Mouse (Mus musculus): ENCODE results near the gene Dop1b. TPM values are rescaled to one million over a fixed set of nuclear protein-coding genes. Genes with fewer than 3 reads are reported as not detected.
A peak's percentile ranks its signal among the peaks of the same experiment; 100 is the strongest.
"Not testable (repeated sequence)": the region's sequence is repeated elsewhere in the genome, so short reads cannot be mapped to it uniquely, and the experiment has no call there.

The Dop1b gene
- total RNA-seq (2021): 100 to 1,000 TPM in 1 of 2 experiments, 10 to 100 TPM in 1; 90.5 to 103 TPM

DNA sequence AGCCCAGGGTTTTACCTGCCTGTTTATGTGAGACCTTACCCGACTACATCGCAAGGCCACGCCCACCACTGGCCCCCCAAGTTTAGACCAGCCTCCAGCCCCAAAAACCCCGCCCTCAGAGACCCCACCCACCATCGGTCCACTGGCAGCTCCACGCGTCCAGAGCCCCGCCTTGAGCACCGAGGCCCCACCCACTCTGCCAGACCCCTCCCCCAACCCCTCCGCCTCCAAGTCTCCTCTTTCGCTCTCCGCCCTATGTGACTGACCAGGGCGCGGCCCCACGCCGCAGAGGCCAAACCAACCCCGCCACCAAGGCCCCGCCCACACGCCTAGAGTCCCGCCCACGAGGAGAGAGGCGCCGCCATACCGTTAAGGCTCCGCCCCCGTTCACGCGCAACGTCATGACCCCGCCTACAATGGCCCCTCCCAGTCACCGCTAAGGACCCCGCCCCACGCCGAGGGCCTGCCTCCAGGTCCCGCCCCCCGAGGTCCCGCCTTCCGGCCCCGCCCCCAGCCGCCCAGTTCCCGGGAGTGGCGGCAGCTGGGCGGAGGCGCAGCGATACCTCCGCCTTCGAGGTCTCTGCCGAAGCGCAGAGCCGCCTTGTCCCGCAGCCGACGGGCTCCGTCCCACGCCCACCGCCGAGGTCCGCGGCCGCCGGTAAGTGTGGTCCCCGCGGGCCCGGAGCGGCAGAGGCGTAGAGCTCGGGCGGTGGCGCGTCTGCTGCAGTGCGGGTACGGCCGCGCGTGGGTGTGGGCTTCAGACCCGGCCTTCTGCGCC is at the start of gene Dop1b:
Dop1b (plus strand) TSS at position 494 of the 778 bp plus-strand sequence.
- intact Hi-C loops (cut with DNase I): no loop called here
- DNase-seq (ENCODE audit: low spot score in 2 of 2): peak; percentile 98

DNA sequence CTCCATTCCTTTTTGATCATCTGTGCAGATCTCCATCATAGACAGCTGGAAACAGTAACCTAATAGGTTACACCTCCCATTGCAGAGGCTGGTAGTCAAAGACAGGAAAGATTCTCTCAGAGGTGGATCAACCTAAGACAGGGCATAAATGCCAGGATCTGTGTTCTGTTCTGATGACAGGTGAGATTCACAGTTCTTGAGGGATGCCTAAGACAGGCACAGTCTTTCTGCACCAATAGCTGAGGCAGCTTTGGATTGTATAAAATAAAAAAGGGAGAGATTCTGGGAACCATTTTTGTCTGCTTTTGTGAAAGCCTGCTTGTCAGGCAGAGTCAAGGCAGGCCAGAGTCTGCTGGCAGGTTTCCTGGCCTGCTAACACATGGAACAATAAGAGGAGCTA is 43.7 kb upstream of the Dop1b start:
- intact Hi-C loops (cut with DNase I): no loop called here
- no peak for DNase-seq (ENCODE audit: low spot score in 2 of 2)

DNA sequence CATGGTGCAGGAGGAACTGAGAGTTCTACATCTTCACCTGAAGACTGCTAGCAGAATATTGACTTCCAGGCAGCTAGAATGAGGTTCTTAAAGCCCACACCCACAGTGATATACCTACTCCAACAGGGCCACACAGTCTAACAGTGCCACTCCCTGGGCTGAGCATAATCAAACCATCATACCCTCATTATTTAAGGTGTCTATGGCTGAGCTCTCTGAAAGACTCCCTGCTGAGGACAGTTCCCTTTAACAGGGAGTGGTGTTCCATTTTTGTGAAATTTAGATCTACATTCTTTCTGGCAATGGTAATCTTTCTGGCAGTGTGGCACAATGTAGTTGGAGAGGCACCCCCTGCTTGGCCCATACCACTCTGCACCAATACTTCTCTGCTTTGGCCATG is 42.2 kb upstream of the Dop1b start:
- no peak for DNase-seq (ENCODE audit: low spot score in 2 of 2)
- intact Hi-C loops (cut with DNase I): no loop called here

DNA sequence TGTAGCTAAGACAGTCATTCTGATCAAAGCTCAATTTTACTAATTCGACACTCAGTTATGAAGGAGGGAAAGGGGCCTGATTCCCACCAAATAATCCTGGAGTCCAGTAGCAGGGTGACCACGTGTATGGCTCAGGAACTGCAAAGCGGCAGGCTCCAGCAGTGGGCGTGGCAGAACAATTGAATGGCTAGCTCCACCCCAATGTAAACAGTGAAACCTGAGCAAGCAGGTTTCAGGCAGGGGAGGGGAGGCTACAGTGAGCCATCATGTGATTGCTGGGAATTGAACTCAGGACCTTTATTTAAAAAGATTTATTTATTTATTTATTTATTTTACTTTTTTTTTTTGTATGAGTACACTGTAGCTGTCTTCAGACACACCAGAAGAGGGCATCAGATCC is 41.2 kb upstream of the Dop1b start:
- DNase-seq (ENCODE audit: low spot score in 2 of 2); intact Hi-C loops (cut with DNase I): not testable (repeated sequence)

DNA sequence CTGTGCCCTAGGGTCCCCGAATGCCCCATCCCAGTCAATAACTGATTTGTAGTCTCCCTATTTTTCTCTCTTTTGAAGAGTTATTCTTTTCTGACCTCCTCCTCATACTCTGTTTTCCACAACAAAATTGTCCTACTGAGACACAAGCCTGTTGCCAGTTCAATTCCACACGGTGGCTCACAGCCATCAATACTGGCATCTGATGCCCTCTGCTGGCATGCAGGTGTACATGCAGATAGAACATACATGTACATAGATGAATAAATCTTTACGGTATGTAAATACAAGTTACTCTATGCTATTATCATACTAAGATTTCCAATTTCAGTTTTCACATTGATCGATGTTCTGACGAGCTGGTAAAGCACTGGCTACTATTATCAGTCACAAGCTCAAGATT is 40.6 kb upstream of the Dop1b start:
- intact Hi-C loops (cut with DNase I): no loop called here
- no peak for DNase-seq (ENCODE audit: low spot score in 2 of 2)

DNA sequence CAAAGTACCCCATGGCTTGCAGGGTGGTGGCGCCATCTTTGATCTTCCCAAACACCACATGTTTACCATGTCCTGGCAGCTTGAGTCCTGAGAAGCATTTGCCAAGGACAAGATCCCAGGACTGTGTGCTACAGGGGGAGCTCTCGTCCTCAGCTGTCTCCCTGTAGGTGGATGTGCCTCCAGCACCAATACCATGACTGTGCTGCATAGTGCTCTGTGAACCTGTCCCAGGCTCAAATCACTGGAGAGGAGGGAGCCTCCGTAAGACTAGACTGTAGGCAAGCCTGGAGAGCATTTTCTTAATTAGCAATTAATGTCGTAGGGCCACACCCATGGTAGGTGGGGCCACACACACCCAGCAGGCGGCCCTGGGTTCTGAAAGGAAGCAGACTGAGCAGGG is 35.3 kb upstream of the Dop1b start:
- intact Hi-C loops (cut with DNase I): no loop called here
- no peak for DNase-seq (ENCODE audit: low spot score in 2 of 2)

DNA sequence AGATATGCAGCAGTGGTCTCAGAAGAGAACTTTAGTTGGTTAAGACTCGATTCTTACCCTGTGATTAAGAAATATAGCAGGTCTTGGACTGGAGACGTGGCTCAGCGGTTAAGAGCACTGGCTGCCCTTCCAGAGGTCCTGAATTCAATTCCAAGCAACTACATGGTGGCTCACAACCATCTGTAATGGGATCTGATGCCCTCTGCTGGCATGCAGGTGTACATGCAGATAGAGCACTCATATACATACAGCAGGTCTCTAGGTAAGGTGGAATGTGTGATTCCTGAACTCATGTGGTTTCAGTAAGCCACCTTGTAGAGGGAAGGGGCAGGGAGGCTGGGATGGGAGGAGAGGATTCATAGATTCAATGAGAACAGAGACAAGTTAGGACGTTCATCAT is 33.5 kb upstream of the Dop1b start:
- intact Hi-C loops (cut with DNase I): no loop called here
- no peak for DNase-seq (ENCODE audit: low spot score in 2 of 2)

DNA sequence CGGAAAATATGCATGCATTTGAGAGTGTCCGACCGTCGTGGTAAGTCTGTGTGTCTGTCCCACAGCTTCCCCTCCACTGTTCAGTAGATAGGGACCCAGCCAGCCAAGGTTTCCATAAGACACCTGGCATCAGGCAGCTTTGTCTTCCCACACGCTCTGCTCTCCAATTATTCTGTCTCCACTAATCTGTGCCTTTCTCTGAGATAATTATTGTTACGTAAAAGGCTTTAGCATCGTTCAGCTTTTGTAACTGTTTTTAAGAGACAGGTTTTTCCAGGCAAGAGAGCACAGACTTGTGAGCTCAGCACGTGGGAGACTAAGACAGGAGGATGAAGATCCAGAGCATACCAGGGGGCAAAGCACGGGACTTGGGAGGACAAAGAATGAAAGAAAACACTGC is 32.5 kb upstream of the Dop1b start:
- intact Hi-C loops (cut with DNase I): no loop called here
- DNase-seq (ENCODE audit: low spot score in 2 of 2): no peak

DNA sequence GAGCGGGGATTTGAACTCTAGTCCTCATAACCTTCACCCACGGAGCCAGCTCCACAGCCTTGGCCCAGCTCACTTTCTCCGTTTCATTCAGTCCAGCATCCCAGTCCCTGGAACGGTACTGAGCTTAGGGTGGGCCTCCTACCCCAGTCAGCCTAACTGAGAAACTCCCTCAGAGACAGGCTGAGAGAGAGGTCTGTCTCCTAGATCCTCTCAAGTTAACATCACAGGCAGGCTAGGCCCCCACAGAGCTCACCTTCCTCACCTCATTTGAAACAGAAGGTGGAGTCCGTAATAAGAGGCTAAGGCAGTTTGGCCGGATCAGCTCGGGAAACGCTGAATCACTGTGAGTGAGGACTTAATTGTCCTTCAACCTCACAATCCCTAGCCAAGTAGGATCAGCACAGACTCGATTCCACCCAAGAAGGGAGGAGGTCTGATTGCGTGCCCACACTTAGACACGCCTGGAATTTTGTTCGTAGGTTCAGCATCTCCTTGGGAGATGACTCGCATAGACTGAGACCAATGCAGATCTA is 29.5 kb upstream of the Dop1b start:
- DNase-seq (ENCODE audit: low spot score in 2 of 2): no peak
- intact Hi-C loops (cut with DNase I): loop anchor here (10.0 kb wide), 1 partner anchor 83 kb away; no protein-coding TSS in a partner anchor

DNA sequence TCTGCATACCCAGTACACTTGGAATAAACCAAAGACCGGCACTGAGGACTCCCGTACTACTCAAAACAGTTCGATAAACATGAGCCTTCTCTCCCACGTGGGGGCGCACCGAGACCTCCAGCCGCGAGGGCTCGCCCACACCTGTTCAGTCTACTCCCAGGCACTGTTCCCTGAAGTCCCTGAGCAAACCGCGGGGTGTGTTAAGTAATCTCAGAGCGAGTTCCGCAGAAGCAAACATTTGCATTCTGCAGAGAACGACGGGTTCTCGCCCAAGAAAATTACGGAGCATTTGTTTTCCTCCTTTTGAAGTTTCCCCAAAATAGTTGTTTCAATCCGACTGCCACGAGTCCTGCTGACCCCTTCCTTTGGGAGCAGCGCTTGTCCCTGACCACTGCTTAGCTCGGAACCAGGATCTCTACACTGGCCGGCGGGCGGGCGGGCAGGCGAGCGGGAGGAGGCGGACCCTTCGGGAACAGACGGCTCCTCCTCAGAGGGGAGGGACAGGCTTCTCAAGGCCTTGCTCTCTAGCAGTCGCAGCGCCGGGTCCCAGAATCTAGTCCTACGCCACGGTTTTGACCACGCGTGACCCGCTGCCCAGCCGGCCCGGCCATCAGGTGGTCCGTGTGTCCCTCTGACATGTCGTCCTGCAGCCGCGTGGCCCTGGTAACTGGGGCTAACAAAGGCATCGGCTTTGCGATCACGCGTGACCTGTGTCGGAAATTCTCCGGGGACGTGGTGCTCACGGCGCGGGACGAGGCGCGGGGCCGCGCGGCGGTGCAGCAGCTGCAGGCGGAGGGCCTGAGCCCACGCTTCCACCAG is 28.8 kb upstream of the Dop1b start, which contains the start of gene Cbr3:
Cbr3 (plus strand) TSS at position 527 of the 819 bp plus-strand sequence.
- peak; percentile 73 to 75 for DNase-seq (ENCODE audit: low spot score in 2 of 2)
- intact Hi-C loops (cut with DNase I): loop anchor here (10.0 kb wide), 1 partner anchor 82 kb away; no protein-coding TSS in a partner anchor

DNA sequence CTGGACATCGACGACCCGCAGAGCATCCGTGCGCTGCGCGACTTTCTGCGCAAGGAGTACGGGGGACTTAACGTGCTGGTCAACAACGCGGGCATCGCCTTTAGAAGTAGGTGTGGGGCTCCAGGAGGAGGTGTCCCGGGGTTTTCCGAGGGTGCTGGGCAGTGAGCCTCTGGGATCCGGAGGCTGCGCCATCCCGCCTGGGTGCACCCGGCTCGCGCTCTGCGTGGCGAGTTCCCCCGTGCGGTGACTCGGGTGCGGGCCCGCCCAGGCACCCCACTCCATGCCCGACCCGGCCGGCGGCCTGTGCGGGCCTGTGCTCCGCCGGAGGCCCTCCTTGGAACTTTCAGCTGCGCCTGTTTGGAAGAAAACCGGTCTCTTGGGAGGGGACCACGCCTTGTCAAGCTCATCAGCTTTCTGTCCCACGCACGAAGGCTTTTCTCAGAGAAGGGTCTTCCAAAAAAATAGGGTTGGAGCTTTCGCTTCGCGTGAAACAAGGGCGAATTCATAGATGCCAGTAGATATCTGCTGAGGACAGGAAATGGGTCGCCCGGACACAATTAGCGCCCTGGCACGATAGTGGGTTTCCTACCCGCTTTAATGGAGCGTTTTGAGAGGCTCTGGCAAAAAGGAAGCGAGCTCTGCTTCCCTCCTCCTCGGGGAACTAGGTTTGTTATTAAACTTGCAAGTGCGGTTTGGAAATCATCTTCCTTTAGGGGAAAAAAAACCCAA is 28.0 kb upstream of the Dop1b start:
- peak; percentile 29 to 31 for DNase-seq (ENCODE audit: low spot score in 2 of 2)
- intact Hi-C loops (cut with DNase I): loop anchor here (10.0 kb wide), 1 partner anchor 81 kb away; no protein-coding TSS in a partner anchor

DNA sequence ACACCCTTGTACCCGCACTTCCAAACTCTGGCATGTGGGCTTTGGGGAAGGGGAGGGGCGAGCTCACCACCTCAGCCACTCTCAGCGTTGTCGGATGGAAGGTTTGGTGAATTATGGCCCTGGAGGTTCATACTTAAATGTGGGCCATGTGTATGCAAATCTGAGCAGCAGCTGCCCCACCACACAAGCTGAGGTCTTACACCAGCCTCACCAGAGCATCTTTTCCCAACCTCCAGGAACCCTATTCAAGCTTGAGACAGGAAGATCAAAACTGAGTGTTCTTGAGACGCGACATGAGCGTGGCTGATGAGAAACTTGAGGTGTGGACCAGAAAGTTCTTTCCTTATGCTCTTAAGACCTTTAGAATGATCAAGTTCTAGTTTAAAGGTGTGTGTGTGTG is 27.3 kb upstream of the Dop1b start:
- DNase-seq (ENCODE audit: low spot score in 2 of 2): no peak
- intact Hi-C loops (cut with DNase I): loop anchor here (10.0 kb wide), 1 partner anchor 80 kb away; no protein-coding TSS in a partner anchor

DNA sequence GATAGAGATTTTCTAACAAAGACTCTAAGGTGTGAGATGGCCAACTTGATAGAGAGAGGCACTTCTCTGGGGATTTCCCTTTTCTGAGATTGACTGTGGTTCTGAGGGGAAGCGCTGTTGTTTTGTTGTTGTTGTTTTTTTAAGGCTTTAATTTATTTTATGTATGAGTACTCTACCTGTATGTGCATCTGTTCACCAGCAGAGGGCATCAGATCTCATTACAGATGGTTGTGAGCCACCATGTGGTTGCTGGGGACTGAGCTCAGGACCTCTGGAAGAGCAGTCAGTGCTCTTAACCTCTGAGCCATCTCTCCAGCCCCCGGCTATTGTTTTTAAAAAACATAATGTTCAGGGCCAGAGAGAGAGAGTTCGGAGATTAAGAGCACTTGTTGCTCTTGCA is 25.9 kb upstream of the Dop1b start:
- intact Hi-C loops (cut with DNase I): loop anchor here (10.0 kb wide), 1 partner anchor 79 kb away; no protein-coding TSS in a partner anchor
- DNase-seq (ENCODE audit: low spot score in 2 of 2): not testable (repeated sequence)

DNA sequence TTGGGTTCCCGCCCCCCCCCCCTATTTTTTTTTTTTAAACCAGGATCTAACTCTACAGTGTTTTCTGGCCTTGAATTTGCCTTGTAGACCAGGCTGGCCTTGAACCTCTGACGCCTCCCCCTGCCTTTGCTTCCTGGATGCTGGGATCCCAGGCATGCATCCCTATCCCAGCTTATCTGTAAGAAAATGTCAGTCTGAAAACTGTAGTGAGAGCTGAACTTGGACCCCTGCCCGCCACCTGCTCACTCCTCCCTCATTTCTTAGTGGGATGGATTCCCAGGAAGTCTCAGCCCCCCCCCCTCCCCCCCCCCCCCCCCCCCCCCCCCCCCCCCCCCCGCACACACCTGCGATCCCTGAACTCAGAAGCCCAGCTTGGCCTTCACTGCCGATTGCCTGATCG is 25.3 kb upstream of the Dop1b start:
- intact Hi-C loops (cut with DNase I): loop anchor here (10.0 kb wide), 1 partner anchor 78 kb away; no protein-coding TSS in a partner anchor
- DNase-seq (ENCODE audit: low spot score in 2 of 2): no peak

DNA sequence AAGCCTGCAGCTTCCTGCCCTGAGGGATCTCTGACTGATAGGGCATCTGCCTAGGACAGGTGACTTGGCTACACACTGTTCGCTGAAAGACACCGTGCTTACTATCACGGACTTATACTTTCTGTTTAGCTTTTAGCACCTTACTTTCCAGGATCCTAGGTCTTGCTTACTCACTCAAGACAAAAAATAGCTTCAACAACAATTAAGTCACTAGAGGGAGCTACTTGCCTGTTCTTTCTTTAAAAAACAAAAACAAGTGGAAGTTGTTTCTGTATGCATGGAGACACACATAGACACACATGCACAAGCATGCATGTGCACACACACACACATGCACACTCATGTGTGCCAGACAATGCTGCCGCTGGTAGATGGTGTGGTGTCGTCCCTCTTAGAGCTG is 24.8 kb upstream of the Dop1b start:
- no peak for DNase-seq (ENCODE audit: low spot score in 2 of 2)
- intact Hi-C loops (cut with DNase I): loop anchor here (10.0 kb wide), 1 partner anchor 78 kb away; no protein-coding TSS in a partner anchor

DNA sequence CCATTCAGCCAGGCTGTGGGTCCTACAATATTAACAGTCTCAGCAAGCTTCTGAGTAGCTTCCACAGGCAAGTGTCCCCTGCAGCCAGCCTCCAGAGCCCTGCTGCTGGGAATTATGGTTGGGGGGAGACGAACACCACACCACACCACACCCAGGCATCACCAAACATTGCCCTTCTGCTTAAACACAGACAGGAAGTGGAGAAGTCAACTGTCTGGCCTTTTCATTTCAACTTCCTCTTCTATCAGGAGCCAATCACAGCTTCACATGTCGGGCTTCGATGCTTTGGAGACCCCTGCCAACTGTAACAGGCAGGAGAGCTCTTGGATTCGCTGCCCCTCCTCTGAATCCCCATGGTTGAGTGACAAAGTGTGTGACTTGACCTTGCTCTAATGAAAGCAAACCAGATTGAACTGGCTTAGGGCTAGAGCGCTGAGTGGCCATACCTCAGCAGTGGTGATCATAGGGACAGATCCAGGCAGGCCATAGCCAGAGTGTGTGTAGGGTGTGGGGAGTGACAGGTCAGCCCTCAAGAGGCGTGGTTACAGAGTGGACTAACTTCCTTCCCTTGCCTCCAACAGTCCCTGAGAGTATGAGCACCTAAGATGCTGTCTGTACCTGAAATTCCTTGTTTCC is 20.4 kb upstream of the Dop1b start:
- intact Hi-C loops (cut with DNase I): no loop called here
- no peak for DNase-seq (ENCODE audit: low spot score in 2 of 2)

DNA sequence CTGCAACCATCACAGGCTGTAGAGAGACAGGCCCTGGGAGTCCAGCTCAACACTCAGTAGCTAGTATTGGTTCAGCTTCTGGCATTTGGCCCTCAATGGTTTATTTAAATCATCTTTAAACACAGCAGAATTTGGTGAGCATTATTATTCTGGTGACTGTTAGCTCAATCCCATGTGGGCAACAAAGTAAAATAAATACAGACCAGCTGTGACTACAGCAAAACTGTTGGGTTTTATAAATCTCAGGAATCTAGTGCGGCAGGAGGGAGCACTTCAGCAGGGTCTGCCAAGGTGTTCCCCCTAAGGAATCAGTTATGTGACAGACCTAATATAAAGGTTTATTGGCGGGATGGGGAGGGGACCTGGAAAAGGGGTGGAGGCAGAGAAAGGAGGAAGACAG is 19.0 kb upstream of the Dop1b start:
- DNase-seq (ENCODE audit: low spot score in 2 of 2): no peak
- intact Hi-C loops (cut with DNase I): no loop called here

DNA sequence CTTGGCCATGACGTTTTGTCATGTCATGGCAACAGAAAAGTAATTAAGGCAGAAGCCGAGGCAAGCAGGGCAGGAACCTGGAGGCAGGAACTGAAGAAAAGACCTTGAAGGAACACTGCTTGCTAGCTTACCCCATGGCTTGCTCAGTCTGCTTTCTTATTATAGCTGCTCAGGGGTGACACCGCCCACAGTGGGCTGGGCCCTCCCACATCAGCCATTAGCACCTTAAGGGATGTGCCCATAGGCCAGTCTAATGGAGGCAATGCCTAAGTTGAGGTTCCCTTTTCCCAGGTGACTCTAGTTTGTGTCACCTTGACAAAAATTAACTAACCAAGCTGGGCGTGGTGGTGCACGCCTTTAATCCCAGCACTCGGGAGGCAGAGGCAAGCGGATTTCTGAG is 4.6 kb upstream of the Dop1b start:
- intact Hi-C loops (cut with DNase I): no loop called here
- no peak for DNase-seq (ENCODE audit: low spot score in 2 of 2)

DNA sequence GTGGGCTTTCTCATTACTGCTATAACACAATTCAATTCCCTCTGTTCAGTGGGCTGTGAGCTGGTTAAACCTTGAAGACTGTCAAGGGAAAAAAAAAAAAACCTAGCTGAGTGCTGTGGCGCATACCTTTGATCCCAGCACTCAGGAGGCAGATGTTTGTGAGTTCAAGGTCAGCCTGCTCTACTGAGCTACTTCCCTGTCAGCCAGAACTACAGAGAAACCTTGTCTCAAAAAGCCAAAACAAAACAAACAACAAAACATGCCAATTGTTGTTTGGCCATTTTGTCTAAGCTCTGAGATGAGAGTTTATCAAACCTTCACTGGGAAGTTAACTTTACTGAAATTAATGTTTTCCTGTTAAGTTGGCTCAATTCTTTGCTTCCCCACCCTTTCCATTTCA is 2.5 kb upstream of the Dop1b start:
- intact Hi-C loops (cut with DNase I): no loop called here
- DNase-seq (ENCODE audit: low spot score in 2 of 2): no peak
